9 mouse cellular contexts compared by ENCODE assay signal in genomic region chr9:21037481-21037891, GRCm38 (mm10). TPM values are rescaled to one million over a fixed set of nuclear protein-coding genes. Genes with fewer than 3 reads are reported as not detected.
DNase-seq lines count a peak whose midpoint lies in the region; ATAC-seq and TF ChIP-seq lines count a peak whose summit lies in the region.
"Had no signal": no experiment of that assay in that cellular context is flagged by ENCODE, and none has a peak within 500 bp of the region (broad histone marks: within the 10 kb centered on the region; RNA-seq: fewer than 3 reads in every experiment).

No protein-coding gene starts in this region.

- 1% methylated on average over 31 of the region's 31 CpGs for WGBS in embryonic facial prominence, embryonic 15.5 days
- 3% methylated on average over 31 of the region's 31 CpGs for WGBS in hindbrain, embryonic 11.5 days
- 3% methylated on average over 31 of the region's 31 CpGs for WGBS in limb, embryonic 10.5 days
- WGBS in olfactory bulb, adult 2 months: 4% methylated on average over 31 of the region's 31 CpGs

- peaks cover 35% of the 10 kb centered on the region for H3K4me1 ChIP-seq in embryonic facial prominence, embryonic 15.5 days
- H3K4me1 ChIP-seq in hindbrain, embryonic 11.5 days (replicated peaks; ENCODE audit: control insufficient read depth, insufficient read depth, low read length): peaks cover 4% of the 10 kb centered on the region; the same call in 1 of the 2 replicates
- peaks cover 52% of the 10 kb centered on the region for H3K4me1 ChIP-seq in limb, embryonic 10.5 days
- peaks cover 69% of the 10 kb centered on the region for H3K4me1 ChIP-seq in olfactory bulb, adult 2 months (ENCODE audit: control insufficient read depth, insufficient read depth, low read length)

- peak overlapping the region; percentile 72 for H3K4me2 ChIP-seq in embryonic facial prominence, embryonic 15.5 days (replicated peaks)
- peak overlapping the region; percentile 60 for H3K4me2 ChIP-seq in hindbrain, embryonic 11.5 days (replicated peaks; ENCODE audit: low read depth, low read length)

- no peaks in the 10 kb centered on the region for H3K36me3 ChIP-seq in embryonic facial prominence, embryonic 15.5 days
- no peaks in the 10 kb centered on the region for H3K36me3 ChIP-seq in hindbrain, embryonic 11.5 days (ENCODE audit: control insufficient read depth, insufficient read depth, low read length)
- no peaks in the 10 kb centered on the region for H3K36me3 ChIP-seq in limb, embryonic 10.5 days

- DNase-seq in left cerebral cortex, adult 8-10 months (ENCODE audit: low spot score in 2 of 2): peak; percentile 35 to 52
- no peak for DNase-seq in left cerebral cortex, adult 11 months (ENCODE audit: low spot score)
- DNase-seq in hindbrain, embryonic 11.5 days (ENCODE audit: low spot score): peak; percentile 56
- no peak for DNase-seq in limb, embryonic 10.5 days (ENCODE audit: low spot score)
- DNase-seq in urinary bladder, adult 18-20 months (ENCODE audit: low spot score in 2 of 2): no peak
- no peak for DNase-seq in urinary bladder, postnatal 10 days (ENCODE audit: low spot score)

- no peak; the same call in 1 of the 2 replicates for ATAC-seq in embryonic facial prominence, embryonic 15.5 days (ENCODE audit: insufficient number of reproducible peaks, low FRiP score, low TSS enrichment, low read depth)
- peak; percentile 48; the same call in 1 of the 2 replicates for ATAC-seq in hindbrain, embryonic 11.5 days (ENCODE audit: low FRiP score)

- H3K9me3 ChIP-seq in embryonic facial prominence, embryonic 15.5 days (replicated peaks): no peaks in the 10 kb centered on the region
- H3K9me3 ChIP-seq in hindbrain, embryonic 11.5 days (ENCODE audit: control insufficient read depth, low read length): no peaks in the 10 kb centered on the region
- H3K9me3 ChIP-seq in limb, embryonic 10.5 days (replicated peaks): no peaks in the 10 kb centered on the region; the same call in 1 of the 2 replicates

- peak; percentile 42; the same call in 1 of the 2 replicates for TF ChIP-seq POLR2A in olfactory bulb, adult 2 months (IDR thresholded peaks at IDR 0.05; ENCODE audit: insufficient read depth, low read depth, low read length)

- no peak for TF ChIP-seq CTCF in olfactory bulb, adult 2 months (IDR thresholded peaks at IDR 0.05; ENCODE audit: insufficient read depth, low read depth, low read length)

- peak overlapping the region; percentile 40 for H3K4me3 ChIP-seq in embryonic facial prominence, embryonic 15.5 days (replicated peaks)
- H3K4me3 ChIP-seq in hindbrain, embryonic 11.5 days (ENCODE audit: low read depth, low read length): peak overlapping the region; percentile 27
- H3K4me3 ChIP-seq in limb, embryonic 10.5 days: peak overlapping the region; percentile 50
- H3K4me3 ChIP-seq in olfactory bulb, adult 2 months (ENCODE audit: insufficient read depth, low read depth, low read length): peak overlapping the region; percentile 30

- no peak overlapping the region for H3K27ac ChIP-seq in embryonic facial prominence, embryonic 15.5 days (replicated peaks)
- H3K27ac ChIP-seq in hindbrain, embryonic 11.5 days (ENCODE audit: low read depth, low read length): no peak overlapping the region
- H3K27ac ChIP-seq in limb, embryonic 10.5 days: peak overlapping the region; percentile 73
- peak overlapping the region; percentile 49; the same call in 1 of the 2 replicates for H3K27ac ChIP-seq in olfactory bulb, adult 2 months (ENCODE audit: insufficient read depth, low read depth, low read length)

- no peak overlapping the region for H3K9ac ChIP-seq in embryonic facial prominence, embryonic 15.5 days
- 0 out of 2 replicates have a peak overlapping the region, but pooled peaks have one; percentile 44 for H3K9ac ChIP-seq in hindbrain, embryonic 11.5 days (ENCODE audit: low read depth, low read length)

- H3K27me3 ChIP-seq in embryonic facial prominence, embryonic 15.5 days: peaks cover 80% of the 10 kb centered on the region
- H3K27me3 ChIP-seq in hindbrain, embryonic 11.5 days (ENCODE audit: control insufficient read depth, insufficient read depth, low read length): peaks cover 76% of the 10 kb centered on the region
- H3K27me3 ChIP-seq in limb, embryonic 10.5 days (ENCODE audit: low read depth, poor library complexity, severe bottlenecking): peaks cover 95% of the 10 kb centered on the region

RNA-seq across cellular contexts. Expression of gene Icam5, which starts 5.6 kb away (rescaled TPM):
- 100 to 1,000 TPM; 194 to 206 (median 202) TPM for total RNA-seq in left cerebral cortex, adult 8-10 months (2022)
- polyA plus RNA-seq in embryonic facial prominence, embryonic 15.5 days (2015; fragmentation: Nextera tagmentation; extraction: Ambion mirVana): 0.20 TPM in 2 replicates
- 0.24 TPM in 1 of 2 replicates, not detected in the other for polyA plus RNA-seq in hindbrain, embryonic 11.5 days (2014; fragmentation: Nextera tagmentation; extraction: Ambion mirVana)
- polyA plus RNA-seq in limb, embryonic 10.5 days (2016; fragmentation: Nextera tagmentation; extraction: Ambion mirVana): 0.05 TPM in 1 of 2 replicates, not detected in the other
- polyA plus RNA-seq in olfactory bulb, adult 2 months (2012; ENCODE audit: insufficient read depth, insufficient read length, low replicate concordance, missing spikeins): not detected in 2 replicates

RNA-seq across cellular contexts. Expression of gene Icam4, which starts 8.3 kb away (rescaled TPM):
- total RNA-seq in left cerebral cortex, adult 8-10 months (2022): 1 to 10 TPM; 1.5 to 2.3 (median 1.8) TPM
- polyA plus RNA-seq in embryonic facial prominence, embryonic 15.5 days (2015; fragmentation: Nextera tagmentation; extraction: Ambion mirVana): 0.59 and 1.0 TPM in 2 replicates
- 5.4 and 5.7 TPM in 2 replicates for polyA plus RNA-seq in hindbrain, embryonic 11.5 days (2014; fragmentation: Nextera tagmentation; extraction: Ambion mirVana)
- polyA plus RNA-seq in limb, embryonic 10.5 days (2016; fragmentation: Nextera tagmentation; extraction: Ambion mirVana): 5.1 and 5.4 TPM in 2 replicates
- not detected in 2 replicates for polyA plus RNA-seq in olfactory bulb, adult 2 months (2012; ENCODE audit: insufficient read depth, insufficient read length, low replicate concordance, missing spikeins)

RNA-seq across cellular contexts. Expression of gene Icam1, which starts 21.7 kb away (rescaled TPM):
- total RNA-seq in left cerebral cortex, adult 8-10 months (2022): 1 to 10 TPM; 2.2 to 4.8 (median 4.1) TPM
- 20.7 and 21.7 TPM in 2 replicates for polyA plus RNA-seq in embryonic facial prominence, embryonic 15.5 days (2015; fragmentation: Nextera tagmentation; extraction: Ambion mirVana)
- 4.3 and 4.5 TPM in 2 replicates for polyA plus RNA-seq in hindbrain, embryonic 11.5 days (2014; fragmentation: Nextera tagmentation; extraction: Ambion mirVana)
- polyA plus RNA-seq in limb, embryonic 10.5 days (2016; fragmentation: Nextera tagmentation; extraction: Ambion mirVana): 6.2 and 7.6 TPM in 2 replicates
- not detected in 2 replicates for polyA plus RNA-seq in olfactory bulb, adult 2 months (2012; ENCODE audit: insufficient read depth, insufficient read length, low replicate concordance, missing spikeins)

RNA-seq across cellular contexts. Expression of gene Zglp1, which starts 29.4 kb away (rescaled TPM):
- 1 to 10 TPM in 2 of 4 experiments, not detected in 2; 1.1 to 1.7 TPM for total RNA-seq in left cerebral cortex, adult 8-10 months (2022)
- 0.39 and 1.5 TPM in 2 replicates for polyA plus RNA-seq in embryonic facial prominence, embryonic 15.5 days (2015; fragmentation: Nextera tagmentation; extraction: Ambion mirVana)
- 0.45 and 2.7 TPM in 2 replicates for polyA plus RNA-seq in hindbrain, embryonic 11.5 days (2014; fragmentation: Nextera tagmentation; extraction: Ambion mirVana)
- 0.61 and 2.5 TPM in 2 replicates for polyA plus RNA-seq in limb, embryonic 10.5 days (2016; fragmentation: Nextera tagmentation; extraction: Ambion mirVana)
- polyA plus RNA-seq in olfactory bulb, adult 2 months (2012; ENCODE audit: insufficient read depth, insufficient read length, low replicate concordance, missing spikeins): not detected in 2 replicates
- total RNA-seq: adrenal gland, postnatal 36 days had no signal

RNA-seq across cellular contexts. Expression of gene Mrpl4, which starts 34.9 kb away (rescaled TPM):
- 10 to 100 TPM; 55.3 to 68.0 (median 56.9) TPM for total RNA-seq in left cerebral cortex, adult 8-10 months (2022)
- 122 and 126 TPM in 2 replicates for polyA plus RNA-seq in embryonic facial prominence, embryonic 15.5 days (2015; fragmentation: Nextera tagmentation; extraction: Ambion mirVana)
- 120 and 132 TPM in 2 replicates for polyA plus RNA-seq in hindbrain, embryonic 11.5 days (2014; fragmentation: Nextera tagmentation; extraction: Ambion mirVana)
- polyA plus RNA-seq in limb, embryonic 10.5 days (2016; fragmentation: Nextera tagmentation; extraction: Ambion mirVana): 177 and 190 TPM in 2 replicates
- polyA plus RNA-seq in olfactory bulb, adult 2 months (2012; ENCODE audit: insufficient read depth, insufficient read length, low replicate concordance, missing spikeins): not detected in 2 replicates

Comparison
In these comparisons a context has a peak if more than half of its experiments do, and no peak if none do; other contexts are left out.
1. DNase-seq: peak in left cerebral cortex, adult 8-10 months (2 of 2) and hindbrain, embryonic 11.5 days (single experiment); none in left cerebral cortex, adult 11 months (single experiment), limb, embryonic 10.5 days (single experiment), urinary bladder, adult 18-20 months (0 of 2) and urinary bladder, postnatal 10 days (single experiment).
2. H3K27ac ChIP-seq: peak in limb, embryonic 10.5 days (single experiment) and olfactory bulb, adult 2 months (single experiment); none in embryonic facial prominence, embryonic 15.5 days (single experiment) and hindbrain, embryonic 11.5 days (single experiment).
3. Peak in every context shown above with its lines, with median percentiles within 50 percentile points of each other: H3K4me3 ChIP-seq.